Mouse (Mus musculus) adipocyte (in vitro differentiated cells): ENCODE data around the gene Klf12.
A peak's percentile ranks its signal among the peaks of the same experiment; 100 is the strongest.
"Not testable (repeated sequence)": the region's sequence is repeated elsewhere in the genome, so short reads cannot be mapped to it uniquely, and the experiment has no call there.

Source experiments
- DNase-seq: peaks from one replicate; pipeline ENCODE4 v3.0.0-alpha.2; 2016; ENCODE audit warnings: low spot score

Gene Klf12

GRCm38 (mm10) chr14:99885562-99885961, 398.9 kb downstream of the Klf12 start:
- no peak for DNase-seq

DNA sequence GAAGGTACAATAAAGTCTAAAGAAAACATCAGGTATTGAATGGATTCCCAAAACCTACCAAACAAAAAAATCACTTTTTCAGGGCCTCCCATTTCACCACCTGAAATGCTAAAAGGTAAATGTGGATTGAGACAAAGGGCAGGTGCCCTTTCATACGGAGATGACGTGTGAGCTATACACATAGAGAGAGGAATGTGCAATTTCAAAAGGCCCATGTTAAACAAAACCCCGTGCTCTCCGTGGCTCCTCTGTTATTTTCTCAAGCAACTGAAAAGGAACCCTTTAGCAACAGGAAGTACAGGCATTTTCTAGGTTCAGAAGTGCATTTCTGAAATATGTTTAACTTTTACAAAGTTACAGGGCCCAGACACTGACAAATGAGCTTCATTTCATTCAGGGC, 399.4 kb downstream of the Klf12 start:
- DNase-seq: no peak

GRCm38 (mm10) chr14:99876791-99877578, 407.5 kb downstream of the Klf12 start:
- DNase-seq: peak; percentile 29

DNA sequence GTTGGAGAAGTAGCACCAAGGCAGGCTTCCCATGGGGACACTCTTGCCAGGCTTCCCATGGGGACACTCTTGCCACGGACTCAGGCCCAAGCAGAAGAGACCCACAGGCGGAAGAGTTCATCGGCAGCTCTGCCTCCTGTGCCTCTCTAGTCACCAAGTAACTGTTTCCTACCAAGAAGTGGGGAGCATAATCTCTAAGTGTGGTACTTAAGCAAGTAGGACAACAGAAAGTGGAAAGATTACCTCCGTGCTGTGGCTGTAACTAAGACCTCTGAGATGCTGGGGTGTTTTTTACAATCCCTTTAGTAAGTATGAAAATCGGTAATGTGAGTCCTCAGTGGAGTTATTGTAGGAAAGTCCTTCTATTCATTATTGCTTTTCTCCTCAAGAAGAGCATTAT, 410.8 kb downstream of the Klf12 start:
- no peak for DNase-seq

DNA sequence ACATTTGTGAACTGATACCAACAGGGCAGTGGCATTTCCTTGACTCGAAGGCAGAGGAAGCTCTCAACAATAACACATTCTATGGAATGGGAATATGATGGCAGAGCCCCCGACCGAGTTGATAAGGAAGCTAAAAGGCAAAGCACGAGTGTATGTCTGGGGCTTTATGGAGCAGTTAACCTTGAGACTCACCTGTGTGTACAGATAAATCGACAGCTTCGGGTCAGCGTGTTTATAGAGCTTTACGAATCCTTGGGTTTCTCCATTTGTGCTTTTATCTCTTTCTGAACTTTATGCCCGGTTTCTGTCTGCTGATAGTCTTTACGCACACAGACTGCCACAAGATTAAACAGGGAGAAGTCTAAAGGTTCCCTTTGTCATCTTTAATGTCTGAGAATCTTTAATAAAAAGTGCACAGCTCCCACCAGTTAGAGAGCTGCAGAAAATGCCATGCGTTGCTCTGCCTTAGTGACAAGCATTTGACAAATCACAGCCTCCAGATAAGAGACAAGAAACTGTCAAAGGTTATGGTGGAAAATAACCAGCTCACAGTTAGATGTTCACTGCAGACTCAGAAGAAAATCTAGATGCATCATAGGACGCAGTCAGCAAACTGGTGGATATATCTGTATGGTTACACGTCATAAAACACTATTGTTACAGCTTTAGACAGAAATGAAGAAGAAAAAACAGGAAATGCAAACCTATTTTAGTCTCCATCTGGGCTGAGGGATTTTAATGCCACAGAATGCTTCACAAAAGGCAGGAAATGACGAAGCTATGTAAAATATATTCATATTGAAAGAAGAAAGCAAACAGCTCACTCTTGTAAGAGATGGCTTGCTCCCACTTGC, 428.1 kb downstream of the Klf12 start:
- no peak for DNase-seq

GRCm38 (mm10) chr14:99854467-99854807, 430.0 kb downstream of the Klf12 start:
- DNase-seq: not testable (repeated sequence)

- DNase-seq: not testable (repeated sequence)
These were observed 430.6 kb downstream of the Klf12 start for GRCm38 (mm10) chr14:99853769-99854466.

GRCm38 (mm10) chr14:99850350-99850749, 434.1 kb downstream of the Klf12 start:
- no peak for DNase-seq

- no peak for DNase-seq
These were observed 437.0 kb downstream of the Klf12 start for GRCm38 (mm10) chr14:99847502-99847901.

DNA sequence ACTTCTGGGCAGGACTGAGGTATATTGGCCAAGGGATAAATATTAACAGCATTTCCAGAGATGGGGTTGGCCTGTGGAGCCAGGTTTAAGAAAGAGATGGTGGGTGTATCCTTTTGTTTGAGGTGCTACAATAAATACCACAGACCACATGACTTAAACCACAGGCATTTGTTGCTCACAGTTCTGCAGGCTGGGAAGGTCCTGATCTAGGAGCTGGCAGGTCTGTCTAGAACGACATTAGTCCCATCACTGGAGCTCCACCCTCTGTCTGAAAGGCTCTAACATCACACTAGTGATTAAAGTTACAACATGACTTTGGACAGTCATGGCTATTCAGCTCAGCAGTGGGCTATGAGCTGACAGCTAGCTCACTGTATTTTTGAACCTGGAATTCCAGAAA, 457.8 kb downstream of the Klf12 start:
- no peak for DNase-seq
